Mouse (Mus musculus) cerebellum, adult 2 months (tissue): ENCODE measurements around the gene Ackr4. TPM values are rescaled to one million over a fixed set of nuclear protein-coding genes. Genes with fewer than 3 reads are reported as not detected.
A peak's percentile ranks its signal among the peaks of the same experiment; 100 is the strongest.

Source experiments
- DNase-seq, 2 experiments: peaks; one replicate each; pipeline ENCODE4 v3.0.0; 2021
- H3K27ac ChIP-seq: fragments of 200-500 bp; 2 replicates; pipeline ENCODE4 v1.5.1; 2012; ENCODE audit warnings: low read length, control low read depth, inconsistent platforms; ENCODE audit not compliant: insufficient read depth
- H3K27me3 ChIP-seq: fragments of 200-500 bp; 2 replicates; pipeline ENCODE4 v1.6.1; 2012; ENCODE audit warnings: inconsistent platforms, mild to moderate bottlenecking, low read length, moderate library complexity; ENCODE audit not compliant: control insufficient read depth, insufficient read depth
- H3K4me1 ChIP-seq: fragments of 200-500 bp; 2 replicates; pipeline ENCODE4 v1.6.1; 2011; ENCODE audit warnings: low read length; ENCODE audit not compliant: control insufficient read depth, insufficient read depth
- H3K4me3 ChIP-seq: fragments of 200-500 bp; replicated peaks from 2 replicates; pipeline ENCODE3; 2011; ENCODE audit warnings: mild to moderate bottlenecking, low read depth, low read length, control low read depth; ENCODE audit not compliant: insufficient read depth
- CTCF ChIP-seq: fragments of 200-500 bp; IDR thresholded peaks from 2 replicates; pipeline ENCODE4 v1.5.1; 2011; ENCODE audit warnings: low read depth, mild to moderate bottlenecking, control low read depth, low read length, moderate library complexity, borderline replicate concordance; ENCODE audit not compliant: insufficient read depth
- POLR2A ChIP-seq: fragments of 200-500 bp; IDR thresholded peaks from 2 replicates; pipeline ENCODE4 v1.6.1; 2011; ENCODE audit warnings: low read length, control low read depth, borderline replicate concordance; ENCODE audit not compliant: insufficient read depth
- WGBS: fragments of 180-500 bp; shearing (Covaris S2); methylation state at CpG from one replicate; pipeline ENCODE4 v1.1.7; 2018; 5-methylcytosine and 5-hydroxymethylcytosine counted together
- polyA plus RNA-seq: library from polyadenylated mRNA; depleted of rRNA; stranded (reverse); fragments of >200 nt; gene quantifications from 2 replicates; pipeline ENCODE4 v1.2.3, GENCODE M21; 2012

Ackr4 gene
- polyA plus RNA-seq, 1 experiment: 2.8 TPM

DNA sequence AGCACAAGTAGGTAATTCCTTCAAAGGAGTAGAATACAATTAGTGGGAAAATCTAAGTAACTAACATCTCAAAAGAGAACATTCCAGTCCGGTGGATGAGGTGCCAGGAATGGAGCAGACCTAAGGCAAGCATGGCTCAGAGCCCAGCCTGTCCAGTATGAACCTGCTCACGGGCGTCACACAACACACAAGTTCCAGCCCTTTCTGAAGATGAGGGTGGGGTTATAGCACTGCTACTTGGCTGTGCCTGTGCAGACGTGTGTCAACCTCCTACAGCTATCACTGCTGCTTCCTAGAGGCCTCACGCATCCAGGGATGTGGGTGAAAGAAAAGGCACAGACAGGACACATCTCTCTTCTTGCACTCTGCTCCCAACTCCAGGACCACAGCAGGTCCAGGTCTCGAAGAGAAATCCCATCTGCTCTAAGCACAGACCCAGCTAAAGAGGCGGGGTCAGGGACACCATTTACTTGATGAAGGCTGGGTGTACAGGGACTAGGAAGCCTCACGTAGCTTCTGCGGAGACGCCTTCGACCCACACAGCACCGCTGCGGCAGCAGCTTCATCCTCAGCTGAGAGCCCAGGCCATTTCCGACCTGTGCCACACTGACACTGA, 28.5 kb upstream of the Ackr4 start:
- H3K27me3 ChIP-seq: no peaks in the 10 kb centered on the region
- DNase-seq: no peak
- no peak overlapping the region for H3K4me3 ChIP-seq
- H3K27ac ChIP-seq: no peak overlapping the region
- WGBS: 88% methylated on average over 14 of the region's 14 CpGs
- H3K4me1 ChIP-seq: no peaks in the 10 kb centered on the region
- TF ChIP-seq POLR2A: no peak
- no peak for TF ChIP-seq CTCF

- no peaks in the 10 kb centered on the region for H3K27me3 ChIP-seq
- TF ChIP-seq POLR2A (no peak), CTCF (no peak)
- 93% methylated on average over 7 of the region's 7 CpGs for WGBS
- no peak overlapping the region for H3K27ac ChIP-seq
- H3K4me3 ChIP-seq: no peak overlapping the region
- H3K4me1 ChIP-seq: no peaks in the 10 kb centered on the region
- no peak for DNase-seq
Measured at GRCm38 (mm10) chr9:104152121-104152520, 25.4 kb upstream of the Ackr4 start.

DNA sequence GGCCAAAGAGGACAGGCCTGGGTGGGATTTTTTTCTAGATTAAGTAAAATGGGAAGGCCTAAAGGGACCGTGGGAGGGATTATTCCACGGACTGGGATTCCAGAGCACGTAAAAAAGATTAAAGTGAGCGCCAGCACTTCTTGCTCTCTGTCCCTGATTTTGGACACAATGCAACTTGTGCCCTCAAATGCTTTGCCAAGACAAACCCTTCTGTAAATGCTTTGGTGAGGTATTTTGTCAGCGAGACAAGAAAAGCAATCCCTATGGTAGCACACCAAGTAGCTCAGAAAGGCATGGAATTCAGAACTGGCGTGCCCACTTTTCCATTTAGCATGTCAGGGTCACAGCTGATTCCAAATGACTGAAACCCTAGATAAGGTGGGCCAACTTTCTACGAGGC, 22.2 kb upstream of the Ackr4 start:
- Histone ChIP-seq H3K4me1 (no peaks in the 10 kb centered on the region), H3K4me3 (no peak overlapping the region), H3K27me3 (no peaks in the 10 kb centered on the region), H3K27ac (no peak overlapping the region)
- DNase-seq: no peak
- TF ChIP-seq CTCF (no peak), POLR2A (no peak)
- 91% methylated on average over 7 of the region's 7 CpGs for WGBS

- Histone ChIP-seq H3K27me3 (no peaks in the 10 kb centered on the region), H3K4me1 (no peaks in the 10 kb centered on the region), H3K27ac (no peak overlapping the region), H3K4me3 (no peak overlapping the region)
- WGBS: 87% methylated on average over 7 of the region's 7 CpGs
- no peak for DNase-seq
- TF ChIP-seq CTCF (no peak), POLR2A (no peak)
Measured at GRCm38 (mm10) chr9:104146683-104147082, 19.9 kb upstream of the Ackr4 start.

DNA sequence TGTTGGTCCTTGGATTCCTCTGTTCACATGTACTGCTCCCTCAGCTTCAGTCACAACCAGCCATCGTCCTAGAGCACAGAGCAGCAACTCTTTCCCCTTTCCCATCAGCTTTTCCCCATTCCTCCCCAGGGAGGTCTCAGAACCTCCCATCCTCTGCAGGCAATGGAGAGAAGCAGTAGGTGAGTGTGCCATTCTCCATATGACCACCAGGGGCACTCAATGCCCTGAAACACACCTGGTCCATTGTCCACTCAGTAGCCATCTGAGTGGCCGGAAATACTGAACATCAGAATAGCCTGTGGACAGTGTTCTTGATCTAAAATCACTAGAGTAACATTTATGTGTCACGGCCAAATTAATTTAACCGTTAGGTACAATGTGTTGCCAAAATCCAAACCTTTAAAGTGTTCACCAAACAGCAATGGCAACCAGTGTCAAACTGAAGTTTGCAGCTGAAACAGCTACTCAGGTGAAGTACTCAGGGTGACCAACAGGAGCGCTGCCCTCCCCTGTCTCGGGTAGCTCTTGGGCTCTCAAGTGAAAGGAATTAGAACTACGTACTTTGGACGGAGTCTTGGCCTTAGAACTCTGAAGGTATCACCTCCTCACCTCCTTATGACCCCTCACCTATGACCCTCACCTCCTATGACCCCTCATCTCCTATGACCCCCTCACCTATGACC, 17.7 kb upstream of the Ackr4 start:
- H3K4me3 ChIP-seq: no peak overlapping the region
- no peaks in the 10 kb centered on the region for H3K4me1 ChIP-seq
- no peaks in the 10 kb centered on the region for H3K27me3 ChIP-seq
- TF ChIP-seq CTCF: peak; percentile 47; the same call in 1 of the 2 replicates
- no peak for TF ChIP-seq POLR2A
- DNase-seq: no peak
- WGBS: 83% methylated on average over 8 of the region's 8 CpGs
- H3K27ac ChIP-seq: no peak overlapping the region

- Histone ChIP-seq H3K27ac (no peak overlapping the region), H3K27me3 (no peaks in the 10 kb centered on the region), H3K4me3 (no peak overlapping the region), H3K4me1 (no peaks in the 10 kb centered on the region)
- no peak for DNase-seq
- TF ChIP-seq POLR2A (no peak), CTCF (no peak)
- WGBS: 87% methylated on average over 14 of the region's 14 CpGs
Measured at GRCm38 (mm10) chr9:104142805-104143204, 16.1 kb upstream of the Ackr4 start.

DNA sequence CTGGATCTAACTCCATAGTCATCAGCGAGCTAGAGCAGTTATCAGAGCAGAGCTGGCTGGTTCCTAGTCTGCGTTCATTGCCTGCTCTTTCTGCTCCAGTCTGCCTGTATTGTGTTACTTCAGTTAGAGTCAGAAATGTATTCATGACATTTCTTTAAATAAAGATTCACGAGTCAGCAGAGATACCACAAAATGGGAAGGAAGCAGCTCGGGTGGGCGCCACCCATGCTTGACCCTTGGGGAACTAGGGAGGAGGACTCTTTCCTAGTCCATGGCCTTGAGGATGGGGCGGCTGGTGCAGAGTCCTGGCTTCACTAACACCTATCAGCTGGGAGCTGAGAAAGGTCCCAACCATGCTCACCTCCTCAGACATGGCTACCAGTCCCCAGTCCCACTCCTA, 13.6 kb upstream of the Ackr4 start:
- TF ChIP-seq CTCF (no peak), POLR2A (no peak)
- no peak for DNase-seq
- 85% methylated on average over 6 of the region's 6 CpGs for WGBS
- Histone ChIP-seq H3K27me3 (no peaks in the 10 kb centered on the region), H3K4me1 (no peaks in the 10 kb centered on the region), H3K27ac (no peak overlapping the region), H3K4me3 (no peak overlapping the region)

GRCm38 (mm10) chr9:104130141-104130755, 3.5 kb upstream of the Ackr4 start:
- Histone ChIP-seq H3K4me1 (no peaks in the 10 kb centered on the region), H3K27ac (no peak overlapping the region), H3K4me3 (no peak overlapping the region), H3K27me3 (no peaks in the 10 kb centered on the region)
- no peak for TF ChIP-seq CTCF
- TF ChIP-seq POLR2A: no peak
- 82% methylated on average over 9 of the region's 9 CpGs for WGBS
- DNase-seq: no peak
